In the genomic region with DNA sequence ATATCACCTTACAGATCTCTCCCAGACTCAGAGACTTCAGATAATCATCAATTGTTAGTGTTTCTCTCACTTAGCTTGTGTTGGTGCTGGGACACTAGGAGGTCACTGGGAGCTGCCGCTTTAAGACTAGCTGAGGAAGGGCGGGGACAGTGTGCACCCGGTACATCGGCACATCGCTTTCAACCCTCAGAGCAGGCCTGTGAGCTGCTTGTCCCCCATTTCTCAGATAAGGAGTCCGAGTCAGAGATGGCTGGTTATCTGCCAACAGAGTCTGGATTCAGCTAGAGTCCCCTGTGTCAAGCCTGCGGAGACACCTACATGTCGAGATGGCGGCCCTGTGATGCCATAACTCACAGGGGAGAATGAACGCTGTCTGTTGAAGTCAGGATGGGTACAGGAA, we compare ENCODE assay signal across 1 mouse cellular context.
TF ChIP-seq lines count a peak whose summit lies in the region.

No protein-coding gene starts in this region.

TF ChIP-seq in MEL, 35 proteins besides CTCF, POLR2A, EP300 and RAD21 (continued from another document):
- no peak for TF ChIP-seq HCFC1 (IDR thresholded peaks at IDR 0.05; ENCODE audit: low read depth, low read length)
- no peak for TF ChIP-seq MYC (IDR thresholded peaks at IDR 0.05; ENCODE audit: low read depth, low read length)
- no peak for TF ChIP-seq USF1 (IDR thresholded peaks at IDR 0.05; ENCODE audit: low read depth, low read length)
TF ChIP-seq in MEL: peak in this region for 0.
